Mouse (Mus musculus): ENCODE measurements around the gene Pcdh19. TPM values are rescaled to one million over a fixed set of nuclear protein-coding genes. Genes with fewer than 3 reads are reported as not detected.

Pcdh19 gene
- polyA plus RNA-seq, 1 experiment, result 9.7 TPM

DNA sequence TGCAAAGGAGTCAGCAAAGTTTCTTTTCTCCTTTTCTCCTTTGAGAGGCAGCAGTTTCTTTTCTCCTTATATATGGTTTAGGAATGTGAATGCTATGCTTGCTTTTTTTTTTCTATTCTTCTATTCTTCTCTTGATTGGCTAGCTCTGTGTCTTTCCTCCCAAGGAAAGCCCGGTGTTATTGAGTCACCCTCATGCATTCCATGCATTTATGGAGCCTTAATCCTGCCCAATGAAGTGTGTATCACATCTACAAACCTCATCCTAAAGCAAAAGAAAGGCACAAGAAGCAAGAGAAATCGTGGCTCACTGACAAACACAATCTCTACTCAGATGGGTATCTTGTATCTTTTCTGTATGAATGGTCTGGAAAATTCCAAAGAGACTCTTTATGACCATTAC, 41.0 kb downstream of the Pcdh19 start:
- Histone ChIP-seq H3K4me3 (no peak overlapping the region), H3ac (ENCODE audit: control insufficient read depth, insufficient read length) (no peak overlapping the region), H3K36me3 (ENCODE audit: control insufficient read depth, insufficient read depth) (no peaks in the 10 kb centered on the region), H3K79me2 (ENCODE audit: control insufficient read depth, insufficient read depth) (peaks cover 42% of the 10 kb centered on the region), H3K4me2 (ENCODE audit: low read depth) (peak overlapping the region; percentile 38), H3K27me3 (ENCODE audit: control insufficient read depth, insufficient read depth, insufficient read length) (no peaks in the 10 kb centered on the region)
- TF ChIP-seq TCF3 (IDR thresholded peaks at IDR 0.05; ENCODE audit: insufficient read length, low read depth) (no peak), E2F4 (IDR thresholded peaks at IDR 0.05; ENCODE audit: insufficient read depth) (no peak), MYOD1 (IDR thresholded peaks at IDR 0.05; ENCODE audit: control insufficient read depth in 1 of 3, insufficient read length in 2 of 3, low read depth in 2 of 3) (no peak), REST (IDR thresholded peaks at IDR 0.05; ENCODE audit: insufficient read depth, insufficient read length) (no peak)

DNA sequence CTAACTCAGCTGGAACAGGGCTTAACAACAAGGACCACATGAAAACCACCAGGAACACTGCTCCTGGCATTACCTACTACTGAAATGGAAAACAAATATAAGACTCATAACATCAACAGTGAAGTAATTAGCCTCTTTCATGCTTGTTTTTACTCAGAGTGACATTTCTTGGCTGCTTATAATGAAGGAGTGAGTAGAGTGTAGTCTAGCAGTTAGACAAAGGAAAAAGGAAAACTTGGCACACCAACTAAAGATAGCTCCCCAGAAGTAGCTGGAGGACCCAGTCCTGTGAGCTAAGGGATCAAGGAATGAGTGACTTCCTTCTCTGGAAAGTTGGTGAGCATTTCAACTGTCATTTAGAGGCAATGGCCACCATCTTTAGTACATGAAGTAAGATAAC, 49.3 kb downstream of the Pcdh19 start:
- no peak overlapping the region for H3K4me3 ChIP-seq
- H3K36me3 ChIP-seq (ENCODE audit: control insufficient read depth, insufficient read depth), result no peaks in the 10 kb centered on the region
- H3K4me2 ChIP-seq (ENCODE audit: low read depth), result no peak overlapping the region
- H3K79me2 ChIP-seq (ENCODE audit: control insufficient read depth, insufficient read depth), result peaks cover 34% of the 10 kb centered on the region
- no peak overlapping the region for H3ac ChIP-seq (ENCODE audit: control insufficient read depth, insufficient read length)
- no peak for TF ChIP-seq E2F4 (IDR thresholded peaks at IDR 0.05; ENCODE audit: insufficient read depth)
- no peak for TF ChIP-seq MYOD1 (IDR thresholded peaks at IDR 0.05; ENCODE audit: control insufficient read depth in 1 of 3, insufficient read length in 2 of 3, low read depth in 2 of 3)
- TF ChIP-seq REST (IDR thresholded peaks at IDR 0.05; ENCODE audit: insufficient read depth, insufficient read length), result no peak
- TF ChIP-seq POLR2AphosphoS2 (IDR thresholded peaks at IDR 0.05; ENCODE audit: insufficient read length, low read depth), result no peak
- no peak for TF ChIP-seq MYOG (IDR thresholded peaks at IDR 0.05; ENCODE audit: control insufficient read depth in 1 of 3, insufficient read depth in 1 of 3, insufficient read length in 2 of 3, low read depth in 2 of 3)
- no peaks in the 10 kb centered on the region for H3K27me3 ChIP-seq (ENCODE audit: control insufficient read depth, insufficient read depth, insufficient read length)

DNA sequence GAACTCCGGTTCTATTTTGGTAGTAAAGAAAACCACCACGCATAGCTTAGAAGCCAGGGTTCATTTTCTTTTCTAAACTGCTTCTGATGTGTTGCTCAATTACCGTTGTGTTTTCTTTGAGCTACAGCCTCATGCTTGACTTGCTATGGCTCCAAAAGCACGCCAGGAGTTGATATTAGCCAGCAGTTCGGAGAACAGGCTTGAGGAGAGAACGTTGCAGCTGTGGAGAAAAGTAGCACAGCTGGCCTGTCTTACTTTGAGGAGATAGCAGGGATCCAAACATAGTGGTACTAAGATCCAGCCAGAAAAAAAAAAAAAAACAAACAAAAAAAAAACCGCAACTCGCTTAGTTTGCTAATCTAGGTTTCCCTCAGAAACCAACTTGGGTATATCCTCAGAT, 59.2 kb downstream of the Pcdh19 start:
- peak in 1 of 3 experiments; percentile 13 for TF ChIP-seq MYOD1 (IDR thresholded peaks at IDR 0.05; ENCODE audit: control insufficient read depth in 1 of 3, insufficient read length in 2 of 3, low read depth in 2 of 3)
- no peak for TF ChIP-seq CEBPB (IDR thresholded peaks at IDR 0.05; ENCODE audit: insufficient read depth, poor library complexity, severe bottlenecking)
- Histone ChIP-seq H3K27me3 (ENCODE audit: control insufficient read depth, insufficient read depth, insufficient read length) (no peaks in the 10 kb centered on the region), H3K36me3 (ENCODE audit: control insufficient read depth, insufficient read depth) (no peaks in the 10 kb centered on the region), H3K4me3 (no peak overlapping the region), H3K4me2 (ENCODE audit: low read depth) (peak overlapping the region; percentile 50), H3ac (ENCODE audit: control insufficient read depth, insufficient read length) (no peak overlapping the region), H3K79me2 (ENCODE audit: control insufficient read depth, insufficient read depth) (no peaks in the 10 kb centered on the region)

DNA sequence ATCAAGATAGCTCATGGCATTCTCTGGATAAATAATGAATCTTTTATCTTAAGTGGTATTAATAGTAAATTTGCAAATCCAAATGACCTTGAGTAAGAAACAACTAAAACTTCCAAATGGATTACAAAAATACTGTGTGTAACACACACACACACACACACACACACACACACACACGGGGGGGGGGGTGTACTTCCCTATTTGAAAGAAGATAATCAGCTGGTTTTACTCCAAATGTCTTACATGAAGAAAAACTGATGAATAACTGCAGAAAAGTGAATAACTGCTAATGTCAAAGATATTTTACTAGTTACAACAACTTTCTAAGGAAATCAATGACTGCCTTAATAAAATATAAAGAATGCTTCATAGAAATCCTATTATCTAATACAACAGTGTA, 70.6 kb downstream of the Pcdh19 start:
- no peak overlapping the region for H3ac ChIP-seq (ENCODE audit: control insufficient read depth, insufficient read length)
- no peaks in the 10 kb centered on the region for H3K79me2 ChIP-seq (ENCODE audit: control insufficient read depth, insufficient read depth)
- H3K4me2 ChIP-seq (ENCODE audit: low read depth), result no peak overlapping the region
- H3K36me3 ChIP-seq (ENCODE audit: control insufficient read depth, insufficient read depth), result no peaks in the 10 kb centered on the region
- no peaks in the 10 kb centered on the region for H3K27me3 ChIP-seq (ENCODE audit: control insufficient read depth, insufficient read depth, insufficient read length)
- no peak for TF ChIP-seq MYOD1 (IDR thresholded peaks at IDR 0.05; ENCODE audit: control insufficient read depth in 1 of 3, insufficient read length in 2 of 3, low read depth in 2 of 3)
- no peak for TF ChIP-seq USF1 (IDR thresholded peaks at IDR 0.05; ENCODE audit: low read depth)
- TF ChIP-seq SRF (IDR thresholded peaks at IDR 0.05; ENCODE audit: control insufficient read depth, insufficient read length, low read depth), result no peak
- no peak for TF ChIP-seq POLR2A (IDR thresholded peaks at IDR 0.05; ENCODE audit: insufficient read length, low read depth)
- TF ChIP-seq CEBPB (IDR thresholded peaks at IDR 0.05; ENCODE audit: insufficient read depth, poor library complexity, severe bottlenecking), result no peak
- TF ChIP-seq TCF12 (IDR thresholded peaks at IDR 0.05; ENCODE audit: insufficient read depth, poor library complexity, severe bottlenecking), result no peak
- TF ChIP-seq MYOG (IDR thresholded peaks at IDR 0.05; ENCODE audit: control insufficient read depth in 1 of 3, insufficient read depth in 1 of 3, insufficient read length in 2 of 3, low read depth in 2 of 3), result no peak
- TF ChIP-seq MAX (IDR thresholded peaks at IDR 0.05; ENCODE audit: low read depth), result no peak
- no peak for TF ChIP-seq E2F4 (IDR thresholded peaks at IDR 0.05; ENCODE audit: insufficient read depth)
- TF ChIP-seq POLR2AphosphoS2 (IDR thresholded peaks at IDR 0.05; ENCODE audit: insufficient read length, low read depth), result no peak
- no peak for TF ChIP-seq REST (IDR thresholded peaks at IDR 0.05; ENCODE audit: insufficient read depth, insufficient read length)
- TF ChIP-seq TCF3 (IDR thresholded peaks at IDR 0.05; ENCODE audit: insufficient read length, low read depth), result no peak
- no peak overlapping the region for H3K4me3 ChIP-seq

DNA sequence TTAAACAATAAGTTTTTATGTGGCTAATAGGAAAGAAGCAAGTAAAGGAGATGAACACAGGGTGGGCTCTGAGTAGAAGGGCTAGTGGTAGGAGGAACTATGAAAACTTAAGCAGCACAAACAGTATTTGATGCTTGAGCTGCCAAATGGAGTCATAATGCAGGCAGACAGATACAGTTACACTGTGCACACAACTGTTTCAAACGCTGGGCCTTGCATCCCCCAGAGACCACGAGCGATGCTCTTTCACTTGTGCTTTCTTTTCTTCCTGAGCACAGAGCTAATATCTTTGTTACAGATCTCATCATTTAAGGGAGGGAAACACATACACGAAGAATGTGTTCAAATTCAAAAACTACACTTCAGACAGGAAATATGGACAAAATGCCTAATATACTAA, 83.0 kb downstream of the Pcdh19 start:
- Histone ChIP-seq H3K79me2 (ENCODE audit: control insufficient read depth, insufficient read depth) (no peaks in the 10 kb centered on the region), H3ac (ENCODE audit: control insufficient read depth, insufficient read length) (no peak overlapping the region), H3K4me2 (ENCODE audit: low read depth) (peak overlapping the region; percentile 74), H3K27me3 (ENCODE audit: control insufficient read depth, insufficient read depth, insufficient read length) (no peaks in the 10 kb centered on the region), H3K36me3 (ENCODE audit: control insufficient read depth, insufficient read depth) (no peaks in the 10 kb centered on the region), H3K4me3 (no peak overlapping the region)
- no peak for TF ChIP-seq REST (IDR thresholded peaks at IDR 0.05; ENCODE audit: insufficient read depth, insufficient read length)
- no peak for TF ChIP-seq USF1 (IDR thresholded peaks at IDR 0.05; ENCODE audit: low read depth)
- no peak for TF ChIP-seq POLR2A (IDR thresholded peaks at IDR 0.05; ENCODE audit: insufficient read length, low read depth)
- TF ChIP-seq POLR2AphosphoS2 (IDR thresholded peaks at IDR 0.05; ENCODE audit: insufficient read length, low read depth), result no peak
- TF ChIP-seq SRF (IDR thresholded peaks at IDR 0.05; ENCODE audit: control insufficient read depth, insufficient read length, low read depth), result no peak
- no peak for TF ChIP-seq CEBPB (IDR thresholded peaks at IDR 0.05; ENCODE audit: insufficient read depth, poor library complexity, severe bottlenecking)
- no peak for TF ChIP-seq MYOG (IDR thresholded peaks at IDR 0.05; ENCODE audit: control insufficient read depth in 1 of 3, insufficient read depth in 1 of 3, insufficient read length in 2 of 3, low read depth in 2 of 3)
